Mouse (Mus musculus): Measurements from ENCODE around the gene Crat.

DNA sequence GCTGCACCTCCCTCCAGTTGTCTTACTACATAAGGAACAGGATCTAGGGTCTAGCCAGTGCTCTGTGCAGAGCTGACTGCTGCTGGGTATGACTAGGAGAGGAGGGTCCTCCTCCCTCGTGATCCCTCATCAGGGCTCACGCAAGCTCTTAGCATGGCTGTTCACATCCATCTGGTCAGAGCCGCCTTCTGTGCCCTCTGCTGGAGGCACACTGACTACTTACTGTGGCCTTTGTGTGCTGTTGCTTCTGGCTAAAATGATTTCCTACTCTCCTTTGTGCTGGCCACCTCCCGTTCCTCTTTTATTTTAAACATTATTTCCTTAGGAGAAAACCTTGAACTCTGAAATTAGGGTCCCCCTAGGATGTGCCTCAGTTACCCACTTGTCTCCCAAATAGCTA lies 21.2 kb upstream of the Crat start:
- TF ChIP-seq CTCF (IDR thresholded peaks at IDR 0.05; ENCODE audit: extremely low read depth, insufficient read depth, low read length) (no peak), POLR2A (IDR thresholded peaks at IDR 0.05; ENCODE audit: extremely low read depth, insufficient read depth, low read length) (no peak)
